Mouse (Mus musculus): ENCODE results near the gene Cux1.

GRCm38 (mm10) chr5:136521656-136522055 is 45.6 kb downstream of the Cux1 start:
- no peak for TF ChIP-seq CTCF (IDR thresholded peaks at IDR 0.05; ENCODE audit: low read depth, low read length)
- no peak for TF ChIP-seq POLR2A (IDR thresholded peaks at IDR 0.05; ENCODE audit: borderline replicate concordance, low read depth, low read length)
